Mouse (Mus musculus): ENCODE data around the gene Gm33543. TPM values are rescaled to one million over a fixed set of nuclear protein-coding genes. Genes with fewer than 3 reads are reported as not detected.

Gene Gm33543
- total RNA-seq (2021): 1 to 10 TPM in 1 of 2 experiments, under 1 TPM in 1; 0.66 to 1.4 TPM
- long read RNA-seq, experiment 1, partial matches to known transcripts: 0 of 1 reads
- long read RNA-seq, experiment 1, other reads (novel, unspliced or antisense): 0 of 1 reads
- long read RNA-seq, experiment 2: 0 reads

- intact Hi-C loops (cut with DNase I): no loop called here
- TF ChIP-seq CTCF (IDR thresholded peaks at IDR 0.05): no peak
- Histone ChIP-seq H3K4me3 (no peak within 1 kb of the TSS), H3K27ac (no peak within 1 kb of the TSS)
- DNase-seq: no peak
These were observed at the start of gene Gm33543 for GRCm38 (mm10) chr10:95842789-95843637. Gm33543 (minus strand) TSS chr10:95842930.

- Histone ChIP-seq H3K4me3 (no peak overlapping the region), H3K27ac (no peak overlapping the region)
- DNase-seq: no peak
- TF ChIP-seq CTCF (IDR thresholded peaks at IDR 0.05): no peak
- intact Hi-C loops (cut with DNase I): no loop called here
These were observed 49.4 kb upstream of the Gm33543 start for GRCm38 (mm10) chr10:95892132-95892531.

GRCm38 (mm10) chr10:95891214-95891960 lies 48.7 kb upstream of the Gm33543 start:
- DNase-seq: no peak
- TF ChIP-seq CTCF (IDR thresholded peaks at IDR 0.05): no peak
- intact Hi-C loops (cut with DNase I): no loop called here
- no peak overlapping the region for H3K27ac ChIP-seq
- H3K4me3 ChIP-seq: no peak overlapping the region

DNA sequence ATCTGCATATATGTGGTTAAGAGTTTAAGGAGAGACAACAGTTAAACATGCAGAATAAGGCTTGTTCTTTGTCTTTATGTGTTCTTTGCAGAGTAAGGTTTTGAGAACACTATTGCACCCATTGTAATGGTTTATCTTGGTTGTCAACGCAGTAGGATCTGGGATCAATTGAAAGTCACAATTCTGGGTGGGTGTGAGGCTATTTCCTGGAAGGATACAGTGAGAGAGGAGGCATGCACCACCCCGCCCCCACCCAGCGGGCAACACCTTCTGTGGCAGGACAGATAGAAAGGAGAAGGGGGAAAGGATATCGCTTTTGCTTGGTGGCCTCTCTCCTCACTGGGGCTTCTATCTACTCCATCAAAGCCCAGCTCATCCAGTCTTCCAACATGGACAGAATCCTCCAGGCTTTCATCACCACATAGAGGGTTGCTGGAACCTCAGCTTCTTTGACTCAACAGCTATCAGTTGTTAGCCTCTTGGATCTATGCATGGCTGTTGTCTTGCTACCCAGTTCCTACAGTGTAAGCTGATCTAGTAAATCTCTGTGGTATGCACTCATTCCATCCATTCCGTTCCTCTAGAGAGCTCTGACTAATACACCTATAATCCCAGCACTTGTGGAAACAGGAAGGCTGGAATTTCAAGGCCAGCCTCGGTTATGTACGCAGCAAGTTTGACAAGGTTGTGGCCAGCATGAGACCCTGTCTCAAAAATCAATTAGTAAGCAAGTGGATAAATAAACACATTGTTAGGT lies 41.2 kb upstream of the Gm33543 start:
- no peak for DNase-seq
- no peak overlapping the region for H3K4me3 ChIP-seq
- intact Hi-C loops (cut with DNase I): no loop called here
- no peak for TF ChIP-seq CTCF (IDR thresholded peaks at IDR 0.05)
- H3K27ac ChIP-seq: no peak overlapping the region

DNA sequence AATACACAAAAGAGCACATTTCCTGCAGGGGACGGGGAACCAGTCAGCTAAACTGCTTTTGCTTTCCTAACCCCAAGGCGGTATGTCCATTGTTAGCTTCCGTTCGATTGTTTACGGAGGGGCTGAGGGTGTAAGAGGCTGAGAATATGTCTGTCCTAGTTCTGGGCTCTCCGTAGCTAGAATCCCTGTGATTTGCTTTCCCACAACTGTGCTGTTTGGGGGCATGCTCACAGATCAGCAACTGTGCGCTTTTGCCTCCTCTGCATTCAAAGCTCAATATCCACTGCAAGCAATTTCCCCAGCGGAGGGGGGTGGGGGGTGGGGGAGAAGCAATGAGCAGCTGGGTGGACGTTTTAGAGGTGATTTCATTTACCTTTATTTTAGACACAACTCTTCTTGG lies 39.3 kb upstream of the Gm33543 start:
- no peak for TF ChIP-seq CTCF (IDR thresholded peaks at IDR 0.05)
- Histone ChIP-seq H3K4me3 (no peak overlapping the region), H3K27ac (no peak overlapping the region)
- no peak for DNase-seq
- intact Hi-C loops (cut with DNase I): no loop called here

GRCm38 (mm10) chr10:95879983-95880934 lies 37.5 kb upstream of the Gm33543 start:
- intact Hi-C loops (cut with DNase I): no loop called here
- H3K4me3 ChIP-seq: peak overlapping the region; percentile 29
- TF ChIP-seq CTCF (IDR thresholded peaks at IDR 0.05): no peak
- H3K27ac ChIP-seq: no peak overlapping the region
- DNase-seq: no peak

- Histone ChIP-seq H3K4me3 (no peak overlapping the region), H3K27ac (no peak overlapping the region)
- DNase-seq: no peak
- intact Hi-C loops (cut with DNase I): no loop called here
- no peak for TF ChIP-seq CTCF (IDR thresholded peaks at IDR 0.05)
These were observed 28.1 kb upstream of the Gm33543 start for GRCm38 (mm10) chr10:95870782-95871181.

GRCm38 (mm10) chr10:95868348-95868747 lies 25.6 kb upstream of the Gm33543 start:
- no peak overlapping the region for H3K4me3 ChIP-seq
- intact Hi-C loops (cut with DNase I): no loop called here
- DNase-seq: no peak
- H3K27ac ChIP-seq: no peak overlapping the region
- no peak for TF ChIP-seq CTCF (IDR thresholded peaks at IDR 0.05)

DNA sequence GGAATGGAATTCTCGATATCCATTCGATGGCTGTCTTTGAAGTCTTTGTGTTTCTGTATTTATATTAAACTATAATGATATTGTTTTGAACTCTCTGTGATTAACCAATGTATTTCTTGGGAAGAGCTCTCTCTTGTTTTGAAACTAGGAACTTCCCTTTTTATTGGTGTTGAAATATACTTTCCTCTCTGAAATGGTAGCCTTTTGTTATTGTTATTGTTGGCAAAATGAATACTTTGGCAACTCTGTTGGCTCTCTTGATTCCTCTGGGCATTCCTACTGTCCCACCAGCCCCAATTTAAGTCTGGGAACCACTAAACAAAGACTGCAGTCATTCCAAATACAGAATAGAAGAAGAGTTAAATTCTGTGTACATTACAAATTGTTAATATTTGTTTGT lies 24.9 kb upstream of the Gm33543 start:
- H3K27ac ChIP-seq: no peak overlapping the region
- no peak for TF ChIP-seq CTCF (IDR thresholded peaks at IDR 0.05)
- DNase-seq: no peak
- intact Hi-C loops (cut with DNase I): no loop called here
- H3K4me3 ChIP-seq: no peak overlapping the region

DNA sequence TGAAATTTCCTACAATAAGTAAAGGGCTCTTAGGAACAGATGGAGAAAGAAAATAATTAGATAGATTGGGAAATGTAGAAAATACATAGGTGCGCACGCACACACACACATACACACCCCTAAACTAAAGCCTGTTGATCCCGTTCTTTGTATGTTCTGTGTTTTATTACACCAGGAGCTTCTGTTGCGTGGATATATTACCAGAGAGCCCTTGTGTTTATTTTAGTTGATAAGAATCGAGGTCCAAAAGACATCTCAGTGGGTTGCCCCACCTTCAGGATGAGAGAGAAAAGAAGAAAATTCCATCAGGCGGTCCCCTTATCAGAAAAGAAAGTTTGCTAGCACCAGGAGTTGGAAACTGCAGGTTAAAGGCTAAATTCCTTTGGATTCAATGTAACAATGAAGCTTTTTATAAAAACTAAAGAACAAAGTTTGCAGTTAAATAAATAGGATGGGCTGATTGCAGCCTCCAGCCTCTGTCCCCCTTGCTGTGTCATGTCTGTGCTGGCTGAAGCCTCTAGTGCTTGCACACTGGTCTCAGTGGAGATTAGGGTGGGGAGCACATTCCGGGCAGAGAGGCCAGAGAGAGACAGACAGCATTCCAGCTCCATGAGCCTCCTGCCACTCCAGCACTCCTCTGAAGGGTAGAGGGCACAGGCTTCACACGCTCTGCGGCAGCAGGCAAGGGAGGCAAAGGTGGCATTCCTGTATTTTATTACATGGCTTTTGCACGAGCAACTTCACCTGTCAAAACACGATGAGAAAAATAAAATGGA lies 21.8 kb upstream of the Gm33543 start:
- no peak for TF ChIP-seq CTCF (IDR thresholded peaks at IDR 0.05)
- peak; percentile 22 for DNase-seq
- intact Hi-C loops (cut with DNase I): no loop called here
- no peak overlapping the region for H3K4me3 ChIP-seq
- peak overlapping the region; percentile 6; the same call in 1 of the 2 replicates for H3K27ac ChIP-seq

GRCm38 (mm10) chr10:95862664-95863063 lies 19.9 kb upstream of the Gm33543 start:
- no peak for TF ChIP-seq CTCF (IDR thresholded peaks at IDR 0.05)
- no peak overlapping the region for H3K4me3 ChIP-seq
- no peak overlapping the region for H3K27ac ChIP-seq
- intact Hi-C loops (cut with DNase I): no loop called here
- DNase-seq: no peak
